Mouse (Mus musculus) ovary, postnatal 14 days (tissue): ENCODE measurements at regions not wholly inside any gene's neighbourhood (a gene's known extent, or its start where the extent isn't known, plus 50 kb on each side); places are given as distances from the start of the nearest gene placed in this dataset.
A peak's percentile ranks its signal among the peaks of the same experiment; 100 is the strongest.
"Not testable (repeated sequence)": the region's sequence is repeated elsewhere in the genome, so short reads cannot be mapped to it uniquely, and the experiment has no call there.

Source experiments
- DNase-seq: peaks from one replicate; pipeline ENCODE4 v3.0.0; 2022; ENCODE audit warnings: low spot score

GRCm38 (mm10) chr5:91892338-91892737 lies 70.5 kb downstream of the Rchy1 start:
- DNase-seq = no peak

GRCm38 (mm10) chr5:91881771-91882170 lies 81.1 kb downstream of the Rchy1 start:
- DNase-seq = no peak

- DNase-seq = no peak
Measured at GRCm38 (mm10) chr5:91880231-91880630, 82.6 kb downstream of the Rchy1 start.

- no peak for DNase-seq
Measured at GRCm38 (mm10) chr5:91878627-91879026, 84.2 kb downstream of the Rchy1 start.

GRCm38 (mm10) chr5:91876682-91877031 lies 86.2 kb downstream of the Rchy1 start:
- DNase-seq = no peak

GRCm38 (mm10) chr5:91875875-91876681 lies 86.8 kb downstream of the Rchy1 start:
- DNase-seq = no peak

GRCm38 (mm10) chr5:91872816-91873215 lies 90.1 kb downstream of the Rchy1 start:
- DNase-seq = no peak

- no peak for DNase-seq
Measured at GRCm38 (mm10) chr5:91869791-91870190, 93.1 kb downstream of the Rchy1 start.

GRCm38 (mm10) chr5:91866184-91866583 lies 96.7 kb downstream of the Rchy1 start:
- no peak for DNase-seq

GRCm38 (mm10) chr5:91865365-91865764 lies 97.5 kb downstream of the Rchy1 start:
- DNase-seq = no peak

- DNase-seq = no peak
Measured at GRCm38 (mm10) chr5:91862843-91863242, 100.0 kb downstream of the Rchy1 start.

GRCm38 (mm10) chr5:91862243-91862642 lies 100.6 kb downstream of the Rchy1 start:
- no peak for DNase-seq

GRCm38 (mm10) chr5:91861440-91862187 lies 101.3 kb downstream of the Rchy1 start:
- DNase-seq = peak; percentile 11

- DNase-seq = no peak
Measured at GRCm38 (mm10) chr5:91860489-91860888, 102.4 kb downstream of the Rchy1 start.

GRCm38 (mm10) chr5:91852330-91852729 lies 110.5 kb downstream of the Rchy1 start:
- no peak for DNase-seq

- DNase-seq = not testable (repeated sequence)
Measured at GRCm38 (mm10) chr5:91850862-91851569, 111.9 kb downstream of the Rchy1 start.

GRCm38 (mm10) chr5:91850440-91850839 lies 112.4 kb downstream of the Rchy1 start:
- no peak for DNase-seq

GRCm38 (mm10) chr5:91849533-91849932 lies 113.3 kb downstream of the Rchy1 start:
- DNase-seq = no peak

- DNase-seq = no peak
Measured at GRCm38 (mm10) chr5:91849114-91849513, 113.8 kb downstream of the Rchy1 start.

- DNase-seq = no peak
Measured at GRCm38 (mm10) chr5:91848528-91848927, 114.3 kb downstream of the Rchy1 start.

GRCm38 (mm10) chr5:91843044-91843443 lies 119.8 kb downstream of the Rchy1 start:
- no peak for DNase-seq

GRCm38 (mm10) chr5:91841066-91841465 lies 121.8 kb downstream of the Rchy1 start:
- no peak for DNase-seq

- DNase-seq = no peak
Measured at GRCm38 (mm10) chr5:91828481-91828880, 134.4 kb downstream of the Rchy1 start.
